Mouse (Mus musculus) cerebellum, adult 8-10 months (tissue): ENCODE data around the gene Rspry1.
A peak's percentile ranks its signal among the peaks of the same experiment; 100 is the strongest.

Experiments
- DNase-seq: peaks from one replicate; pipeline ENCODE4 v3.0.0; 2022

Gene Rspry1

DNA sequence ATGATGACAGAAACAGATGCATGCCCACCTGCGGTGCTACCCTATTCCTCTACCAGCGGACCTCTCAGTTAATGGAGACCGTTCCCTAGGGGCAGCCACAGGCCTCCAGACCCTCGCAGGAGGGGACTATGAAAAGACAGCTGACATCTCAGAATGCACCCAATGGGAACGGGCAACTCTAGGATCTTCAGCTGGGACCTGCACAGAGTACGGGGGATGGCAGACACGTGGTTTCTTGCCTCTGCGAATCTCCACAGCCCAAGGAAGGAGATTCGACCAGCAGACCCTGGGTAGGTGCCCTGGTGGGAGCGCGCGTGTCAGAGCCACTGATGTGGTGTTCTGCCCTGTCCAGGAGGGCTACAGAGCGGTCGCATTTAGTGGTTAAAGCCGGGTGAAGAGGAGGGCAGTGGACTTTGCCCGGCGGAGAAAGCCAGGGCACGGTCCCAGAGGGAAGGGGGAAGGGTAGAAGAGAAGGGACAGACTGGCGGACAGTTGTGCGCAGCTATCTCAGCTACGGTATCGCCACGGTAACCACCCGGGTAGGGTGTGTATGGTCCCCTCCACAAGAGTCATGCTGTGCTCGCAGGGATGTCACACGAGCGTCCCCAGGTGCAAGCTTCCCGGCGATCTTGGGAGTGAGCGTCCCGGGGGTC, 93.7 kb downstream of the Rspry1 start:
- DNase-seq = no peak

DNA sequence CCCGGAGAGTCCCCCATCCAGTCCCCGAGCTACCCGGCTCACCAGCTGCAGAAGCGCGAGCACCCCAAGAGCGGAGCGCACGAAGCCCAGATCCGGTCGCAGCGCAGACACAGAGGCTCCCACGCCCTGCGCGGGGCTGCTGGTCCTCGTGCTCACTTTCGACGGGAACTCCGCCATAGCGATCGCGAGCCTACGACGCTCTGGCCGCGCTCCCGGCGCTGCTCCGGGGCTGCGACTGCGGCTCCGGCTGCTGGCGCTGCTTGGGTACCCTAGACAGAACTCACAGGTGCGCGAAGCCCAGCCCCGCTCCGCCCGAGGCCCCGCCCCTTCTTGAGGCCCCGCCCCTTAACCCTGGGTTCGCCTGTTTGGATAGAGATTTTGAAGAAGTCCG, 94.3 kb downstream of the Rspry1 start, which contains the start of gene Pllp:
TSS of gene Pllp (minus strand) at position 285 of the 391 bp plus-strand sequence.
- no peak for DNase-seq

DNA sequence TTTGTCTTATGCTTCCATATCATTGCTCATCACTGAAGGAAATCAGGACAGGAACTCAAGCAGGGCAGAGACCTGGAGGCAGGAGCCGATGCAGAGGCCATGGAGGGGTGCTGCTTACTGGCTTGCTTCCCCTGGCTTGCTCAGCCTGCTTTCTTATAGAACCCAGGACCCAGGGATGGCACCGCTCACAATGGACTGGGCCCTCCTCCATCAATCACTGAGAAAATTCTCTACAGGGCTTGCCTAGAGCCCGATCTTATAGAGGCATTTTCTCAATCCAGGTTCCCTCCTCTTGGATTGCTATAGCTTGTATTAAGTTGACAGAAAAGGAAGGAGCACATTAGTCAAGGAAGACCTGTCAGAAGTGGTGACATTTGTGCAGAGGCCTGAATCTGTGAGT, 94.8 kb downstream of the Rspry1 start:
- no peak for DNase-seq

DNA sequence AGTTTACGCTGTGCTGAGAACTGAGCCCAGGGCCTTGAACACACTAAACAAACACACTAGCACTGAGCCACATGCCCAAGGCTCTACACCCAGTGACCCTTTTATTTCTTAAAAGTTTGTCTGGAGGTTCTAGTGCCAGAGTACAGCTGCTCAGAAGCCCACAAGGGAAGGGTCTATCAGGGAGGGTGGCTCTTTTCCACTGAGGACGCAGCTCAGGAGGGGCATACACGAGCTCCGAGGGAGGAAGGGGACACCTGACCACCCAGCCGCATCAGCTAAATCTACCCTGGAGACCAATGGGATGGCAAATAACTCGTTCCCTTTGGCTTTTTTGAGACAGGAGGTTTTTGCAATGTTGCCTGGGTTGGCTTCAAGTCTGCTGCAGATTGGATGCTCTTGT, 96.2 kb downstream of the Rspry1 start:
- DNase-seq = no peak

DNA sequence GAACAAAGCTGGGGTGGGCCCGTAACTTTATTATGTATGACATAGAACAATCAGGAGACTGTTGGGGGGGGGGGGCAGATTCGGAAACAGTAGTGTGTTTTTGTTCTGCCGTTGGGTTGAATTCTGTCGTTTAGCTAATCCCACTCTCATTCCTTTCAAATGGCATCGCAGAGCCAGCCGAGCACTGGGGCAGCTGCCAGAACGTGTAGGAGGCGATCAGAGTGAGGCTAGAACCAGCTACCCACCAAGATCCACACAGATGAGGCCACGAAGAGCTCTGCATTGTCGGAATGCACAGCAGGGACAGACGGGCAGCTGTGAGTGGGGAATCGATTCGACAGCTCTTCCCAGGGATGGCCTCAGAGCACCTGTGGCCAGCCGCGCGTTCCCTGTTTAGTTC, 97.6 kb downstream of the Rspry1 start:
- no peak for DNase-seq

DNA sequence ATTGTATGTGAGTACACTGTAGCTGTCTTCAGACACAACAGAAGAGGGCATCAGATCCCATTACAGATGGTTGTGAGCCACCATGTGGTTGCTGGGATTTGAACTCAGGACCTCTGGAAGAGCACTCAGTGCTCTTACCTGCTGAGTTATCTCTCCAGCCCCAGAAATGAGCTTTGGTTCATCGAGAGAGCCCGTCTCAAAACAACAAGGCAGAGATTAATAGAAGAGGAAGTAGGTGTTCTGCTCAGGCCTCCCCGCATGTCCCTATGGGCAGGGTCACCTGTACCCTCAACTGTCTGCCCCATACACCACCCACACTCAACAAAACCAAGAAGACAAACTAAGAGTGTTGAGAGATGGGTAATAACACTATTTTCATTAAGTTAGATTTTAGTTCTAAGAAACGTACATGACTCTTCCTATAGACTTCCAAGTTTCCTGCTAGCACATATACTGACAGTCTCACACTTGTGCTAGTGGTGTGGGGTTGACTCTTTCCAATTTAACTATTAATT, 98.7 kb downstream of the Rspry1 start:
- no peak for DNase-seq

DNA sequence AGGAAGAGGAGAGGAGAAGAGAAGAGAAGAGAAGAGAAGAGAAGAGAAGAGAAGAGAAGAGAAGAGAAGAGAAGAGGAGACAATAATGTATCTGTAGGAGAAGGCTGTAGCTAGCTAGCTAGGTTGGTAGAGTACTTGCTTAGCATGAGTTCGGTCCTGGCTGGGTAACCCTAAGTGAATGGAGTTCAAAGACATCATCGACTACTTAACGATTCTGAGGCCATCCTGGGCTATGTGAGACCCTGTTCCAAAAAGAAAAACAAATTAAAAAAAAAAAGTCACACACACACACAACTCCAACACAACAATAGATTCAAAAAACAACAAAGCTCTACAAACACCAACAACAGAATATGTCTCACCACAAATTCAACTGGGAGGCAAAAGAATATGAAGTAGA, 100.4 kb downstream of the Rspry1 start:
- DNase-seq = no peak

DNA sequence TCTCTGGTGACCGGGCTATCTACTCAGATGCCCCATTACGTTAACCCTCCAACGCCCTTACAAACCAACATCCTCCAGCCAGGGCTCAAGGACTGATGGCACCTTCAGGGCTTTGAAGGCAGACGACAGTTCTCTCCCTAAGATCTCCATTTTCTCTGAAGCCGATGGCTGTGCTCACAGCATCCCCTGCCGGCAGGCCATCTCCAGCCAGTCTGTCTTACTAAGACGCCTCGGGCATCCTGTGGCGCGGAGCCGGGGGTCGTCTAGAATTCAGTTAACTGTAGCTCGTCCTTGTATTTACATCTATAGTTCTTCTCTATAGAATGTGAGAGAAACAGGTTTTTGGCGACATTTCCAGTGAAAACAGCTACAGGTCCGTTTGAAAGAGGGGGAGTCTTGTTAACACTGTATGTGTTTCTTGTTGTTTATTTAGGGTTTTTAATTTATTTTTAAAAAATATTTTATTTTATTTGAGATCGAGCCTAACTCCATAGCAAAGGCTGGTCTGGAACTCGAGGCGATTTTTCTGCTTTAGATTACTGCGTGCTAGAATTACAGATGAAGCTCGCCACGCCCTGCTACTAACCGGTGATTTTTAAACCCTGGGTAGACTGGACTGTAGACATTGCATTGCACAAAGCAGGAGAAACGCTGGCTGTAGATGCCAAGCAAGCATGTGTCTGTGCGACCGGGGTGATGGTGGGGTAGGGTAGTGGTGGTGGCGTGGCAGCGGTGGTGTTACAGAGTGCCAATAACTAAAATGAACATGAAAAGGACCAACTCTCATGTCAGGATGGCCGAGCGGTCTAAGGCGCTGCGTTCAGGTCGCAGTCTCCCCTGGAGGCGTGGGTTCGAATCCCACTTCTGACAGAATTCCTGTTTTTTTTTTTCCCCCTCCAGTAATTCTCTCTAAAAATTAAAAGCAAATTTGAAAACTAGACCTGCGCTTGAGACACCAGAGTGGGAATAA, 101.4 kb downstream of the Rspry1 start:
- peak; percentile 70 for DNase-seq

DNA sequence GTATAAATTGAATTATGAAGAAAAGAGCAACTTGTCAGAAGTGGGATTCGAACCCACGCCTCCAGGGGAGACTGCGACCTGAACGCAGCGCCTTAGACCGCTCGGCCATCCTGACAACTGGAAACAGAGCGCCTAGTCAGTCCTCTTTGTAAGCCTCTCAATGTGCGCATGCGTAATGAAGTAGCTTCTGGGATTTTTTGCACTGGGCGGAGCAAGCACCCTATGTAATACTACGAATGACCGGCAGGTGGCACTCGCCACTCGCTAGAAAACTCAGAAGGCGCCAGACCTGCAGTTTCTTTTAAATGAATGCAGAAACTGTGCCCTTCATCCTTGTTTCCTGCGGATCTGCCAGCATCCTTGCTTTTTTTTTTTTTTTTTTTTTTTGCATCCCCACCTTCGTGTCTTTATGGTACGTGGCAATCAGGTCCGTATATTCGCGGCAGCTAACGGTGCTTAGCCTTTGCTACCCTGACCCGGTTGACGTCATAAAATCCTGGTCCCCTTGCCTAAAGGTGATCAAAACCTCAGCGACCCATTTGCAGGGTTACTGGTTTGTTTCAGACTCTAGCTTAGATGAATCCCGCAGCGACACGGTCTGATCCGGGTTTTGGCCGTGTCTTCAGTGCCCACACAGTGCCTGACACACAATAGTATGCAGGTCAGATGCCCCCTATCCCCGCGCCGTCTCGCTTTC, 102.4 kb downstream of the Rspry1 start:
- peak; percentile 100 for DNase-seq

DNA sequence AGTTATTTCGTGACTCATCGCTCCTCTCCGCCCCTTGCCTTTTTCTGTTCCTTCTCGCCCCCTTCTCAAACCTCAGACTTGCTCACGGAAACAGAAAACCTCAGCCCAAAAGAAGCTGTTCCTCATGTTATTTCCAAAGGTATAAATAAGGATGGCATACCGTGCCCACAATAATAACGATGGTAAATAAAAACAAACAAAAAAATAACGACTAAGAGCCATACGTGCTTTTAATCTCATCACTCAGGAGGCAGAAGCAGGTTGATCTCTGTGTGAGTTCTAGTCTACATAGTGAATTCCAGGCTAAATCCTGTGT, 102.9 kb downstream of the Rspry1 start:
- no peak for DNase-seq

DNA sequence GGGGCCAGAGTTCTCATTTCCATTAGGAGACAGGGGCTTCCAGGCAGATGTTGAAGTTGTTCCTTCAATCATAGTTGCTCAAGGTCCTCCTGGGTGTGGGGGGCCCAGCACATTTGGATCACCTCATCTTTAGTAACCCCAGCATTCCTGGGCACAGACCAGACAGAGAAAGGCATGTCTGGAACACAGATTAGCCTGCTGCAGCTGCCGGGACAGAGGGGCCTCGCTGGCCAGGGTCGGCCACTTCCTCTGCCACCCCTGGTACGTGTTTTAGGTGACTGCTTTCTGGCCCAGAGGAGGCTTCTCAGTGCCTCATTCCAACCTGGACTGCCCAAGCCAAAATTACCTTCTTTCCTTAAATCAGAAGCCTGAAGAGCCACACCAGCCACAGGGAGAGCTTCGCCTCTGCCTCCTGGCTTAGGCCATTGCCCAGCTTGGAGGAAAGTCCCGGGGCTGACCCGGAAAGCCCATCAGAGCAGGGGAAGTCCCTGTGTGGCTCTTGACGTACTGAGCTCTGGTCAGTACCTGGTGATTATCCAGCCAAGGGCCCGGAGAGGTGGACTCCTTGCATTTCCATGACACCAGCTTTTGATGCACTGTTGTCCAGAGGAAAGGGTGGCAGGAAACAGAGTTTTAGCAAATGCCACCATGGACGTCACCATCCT, 104.0 kb downstream of the Rspry1 start:
- peak; percentile 13 for DNase-seq

DNA sequence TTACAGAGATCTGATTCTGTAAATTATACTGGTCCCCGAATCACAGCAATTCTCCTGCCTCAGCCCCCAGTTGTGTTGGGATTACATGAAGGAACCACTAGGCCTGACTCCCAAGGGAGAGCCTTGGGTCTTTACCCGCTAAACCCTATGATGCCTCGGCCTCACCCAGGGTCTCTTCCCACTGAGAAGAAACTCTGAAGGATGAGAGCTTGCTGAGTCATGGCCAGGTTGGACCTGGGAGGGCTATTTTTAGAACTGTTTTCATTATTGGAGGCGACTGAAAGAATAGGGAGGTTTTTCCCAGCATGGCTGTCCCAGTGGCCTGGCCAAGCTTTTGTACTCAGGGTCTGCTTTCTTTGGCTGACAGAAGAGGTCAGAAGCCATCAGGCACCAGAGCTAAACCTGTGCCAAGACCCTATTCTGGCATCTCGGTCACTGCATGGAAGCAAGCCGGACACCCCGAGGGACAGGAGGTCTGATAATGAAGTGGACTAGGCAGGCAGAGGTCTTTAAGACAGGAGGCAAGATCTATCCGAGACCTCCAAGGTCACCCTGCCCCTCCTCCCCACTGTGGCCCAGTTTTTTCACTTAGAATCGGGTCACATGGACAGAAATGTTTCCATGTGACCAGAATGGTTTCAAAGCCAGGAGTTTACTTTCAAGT, 105.1 kb downstream of the Rspry1 start:
- DNase-seq = no peak
